Mouse (Mus musculus) layer of hippocampus, adult 11-12 months (tissue): ENCODE measurements around the gene Parp8.

Experiments
- DNase-seq: peaks from one replicate; pipeline ENCODE4 v3.0.0; 2022; ENCODE audit warnings: low spot score

Gene Parp8

GRCm38 (mm10) chr13:116843937-116844336 lies 181.4 kb downstream of the Parp8 start:
- no peak for DNase-seq

- no peak for DNase-seq
Measured at GRCm38 (mm10) chr13:116830984-116831383, 194.4 kb downstream of the Parp8 start.

- no peak for DNase-seq
Measured at GRCm38 (mm10) chr13:116829015-116829414, 196.3 kb downstream of the Parp8 start.

GRCm38 (mm10) chr13:116811456-116811855 lies 213.9 kb downstream of the Parp8 start:
- DNase-seq = no peak
